Mouse (Mus musculus): ENCODE results near the gene Cldn34b3.
"Not testable (repeated sequence)": the region's sequence is repeated elsewhere in the genome, so short reads cannot be mapped to it uniquely, and the experiment has no call there.

Gene Cldn34b3

DNA sequence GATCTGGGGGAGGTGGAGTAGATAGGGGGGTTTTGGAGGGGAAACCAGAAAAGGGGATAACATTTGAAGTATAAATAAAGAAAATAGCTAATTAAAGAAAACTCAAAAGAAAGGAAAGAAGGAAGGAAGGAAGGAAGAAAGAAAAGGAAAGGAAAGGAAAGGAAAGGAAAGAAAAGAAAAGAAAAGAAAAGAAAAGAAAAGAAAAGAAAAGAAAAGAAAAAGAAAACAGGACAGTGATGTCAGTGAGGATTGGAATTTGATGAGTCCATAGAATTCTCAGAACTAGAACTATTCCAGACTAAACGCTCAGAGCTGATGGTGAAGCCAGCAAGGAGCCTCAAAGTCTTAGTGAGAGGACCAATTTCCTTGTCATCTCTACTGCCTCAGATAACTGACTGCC is at the start of gene Cldn34b3:
TSS of gene Cldn34b3 (plus strand) at position 301 of the 400 bp plus-strand sequence.
- DNase-seq, result not testable (repeated sequence)
